Mouse (Mus musculus) forebrain, embryonic 11.5 days (tissue): ENCODE measurements around the gene Gm17545. TPM values are rescaled to one million over a fixed set of nuclear protein-coding genes. Genes with fewer than 3 reads are reported as not detected.

Source experiments
- ATAC-seq: fragments of 200-750 bp; cut with Nextera tagmentation; replicated peaks from 2 replicates; pipeline ENCODE4 v1.8.0; 2017; ENCODE audit warnings: moderate TSS enrichment; ENCODE audit not compliant: low FRiP score
- DNase-seq: peaks from one replicate; pipeline ENCODE4 v3.0.0-alpha.2; 2017; ENCODE audit warnings: low spot score
- H3K27ac ChIP-seq: fragments of 300-500 bp; sonication (generic); 2 replicates; pipeline ENCODE4 v1.5.1; 2014; ENCODE audit warnings: low read depth, low read length
- H3K27me3 ChIP-seq: fragments of 300-500 bp; sonication (generic); 2 replicates; pipeline ENCODE4 v1.6.1; 2014; ENCODE audit warnings: mild to moderate bottlenecking, low read length, mixed read lengths; ENCODE audit not compliant: control insufficient read depth, insufficient read depth
- H3K36me3 ChIP-seq: fragments of 300-500 bp; sonication (generic); 2 replicates; pipeline ENCODE4 v1.6.1; 2014; ENCODE audit warnings: mild to moderate bottlenecking, low read length, moderate library complexity, mixed read lengths; ENCODE audit not compliant: control insufficient read depth, insufficient read depth
- H3K4me1 ChIP-seq: fragments of 300-500 bp; sonication (generic); replicated peaks from 2 replicates; pipeline ENCODE4 v1.6.1; 2014; ENCODE audit warnings: low read length, mixed read lengths; ENCODE audit not compliant: control insufficient read depth, insufficient read depth
- H3K4me2 ChIP-seq: fragments of 300-500 bp; sonication (generic); 2 replicates; pipeline ENCODE4 v1.6.1; 2014; ENCODE audit warnings: low read depth, mild to moderate bottlenecking, low read length, moderate library complexity, mixed read lengths; ENCODE audit not compliant: severe bottlenecking
- H3K4me3 ChIP-seq: fragments of 300-500 bp; sonication (generic); 2 replicates; pipeline ENCODE4 v1.5.1; 2014; ENCODE audit warnings: low read depth, low read length
- H3K9ac ChIP-seq: fragments of 300-500 bp; sonication (generic); 2 replicates; pipeline ENCODE4 v1.6.1; 2014; ENCODE audit warnings: low read length
- H3K9me3 ChIP-seq: fragments of 300-500 bp; sonication (generic); 2 replicates; pipeline ENCODE4 v1.6.1; 2016; ENCODE audit warnings: low read length, mixed read lengths; ENCODE audit not compliant: control insufficient read depth
- WGBS: fragments of 180-500 bp; shearing (Covaris S2); extraction: QIAGEN DNeasy Blood & Tissue Kit; methylation state at CpG from one replicate; pipeline ENCODE4 v1.1.7; 2014; 5-methylcytosine and 5-hydroxymethylcytosine counted together
- polyA plus RNA-seq: library from polyadenylated mRNA; unstranded; fragments of >200 nt; fragmentation: Nextera tagmentation; extraction: Ambion mirVana; gene quantifications from 2 replicates; pipeline ENCODE4 v1.2.1, GENCODE M21; 2014

Gm17545 gene
- polyA plus RNA-seq, 1 experiment from 2014 or later: not detected

DNA sequence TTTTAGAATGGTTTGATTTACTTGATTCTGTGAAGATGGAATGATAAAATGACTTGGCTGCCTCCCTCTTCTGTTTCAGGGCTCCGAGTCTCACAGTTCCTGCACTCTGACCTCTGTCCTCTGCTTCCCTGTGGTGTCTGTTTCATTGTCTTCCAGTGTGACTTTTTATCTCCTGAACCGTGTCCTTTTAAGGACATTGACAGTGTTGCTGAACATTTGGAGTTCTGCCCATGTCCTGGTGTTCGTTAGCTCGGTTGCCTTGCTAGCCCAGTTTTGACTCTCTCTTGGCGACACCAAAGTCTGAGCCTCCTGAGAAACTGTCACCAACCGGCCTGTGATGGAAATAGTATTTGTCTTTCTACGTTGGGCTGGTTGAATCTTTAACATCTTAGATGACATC, 33.6 kb upstream of the Gm17545 start:
- Histone ChIP-seq H3K27ac (no peak overlapping the region), H3K4me1 (no peaks in the 10 kb centered on the region), H3K9me3 (no peaks in the 10 kb centered on the region), H3K27me3 (no peaks in the 10 kb centered on the region), H3K4me2 (no peak overlapping the region), H3K9ac (no peak overlapping the region), H3K36me3 (no peaks in the 10 kb centered on the region), H3K4me3 (no peak overlapping the region)
- DNase-seq (no peak), ATAC-seq (no peak)
- 38% methylated on average over 7 of the region's 7 CpGs for WGBS

DNA sequence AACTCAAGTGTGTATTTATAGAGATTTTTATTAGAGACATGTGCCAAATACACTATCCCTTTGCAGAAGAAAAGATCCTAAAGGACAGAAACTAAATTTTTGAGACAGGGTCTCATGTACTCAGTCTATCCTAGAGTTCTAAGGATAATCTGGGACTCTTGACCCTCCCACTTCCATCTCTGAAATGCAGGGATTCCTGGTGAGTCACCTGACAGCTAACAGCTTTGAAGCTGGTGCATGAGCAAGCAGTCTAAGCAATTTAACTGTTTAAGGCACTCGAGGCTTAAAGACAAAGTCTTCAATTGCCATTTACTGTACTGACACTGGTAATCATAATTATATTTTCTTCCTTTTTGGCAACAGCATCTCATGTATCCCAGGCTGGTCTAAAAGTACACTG, 31.5 kb upstream of the Gm17545 start:
- no peak for ATAC-seq
- no peak for DNase-seq
- H3K27ac ChIP-seq: no peak overlapping the region
- H3K4me3 ChIP-seq: no peak overlapping the region
- no peaks in the 10 kb centered on the region for H3K36me3 ChIP-seq
- no peaks in the 10 kb centered on the region for H3K27me3 ChIP-seq
- no peak overlapping the region for H3K9ac ChIP-seq
- no peaks in the 10 kb centered on the region for H3K4me1 ChIP-seq
- 72% methylated on average over 1 of the region's 1 CpGs for WGBS
- H3K4me2 ChIP-seq: no peak overlapping the region
- no peaks in the 10 kb centered on the region for H3K9me3 ChIP-seq

DNA sequence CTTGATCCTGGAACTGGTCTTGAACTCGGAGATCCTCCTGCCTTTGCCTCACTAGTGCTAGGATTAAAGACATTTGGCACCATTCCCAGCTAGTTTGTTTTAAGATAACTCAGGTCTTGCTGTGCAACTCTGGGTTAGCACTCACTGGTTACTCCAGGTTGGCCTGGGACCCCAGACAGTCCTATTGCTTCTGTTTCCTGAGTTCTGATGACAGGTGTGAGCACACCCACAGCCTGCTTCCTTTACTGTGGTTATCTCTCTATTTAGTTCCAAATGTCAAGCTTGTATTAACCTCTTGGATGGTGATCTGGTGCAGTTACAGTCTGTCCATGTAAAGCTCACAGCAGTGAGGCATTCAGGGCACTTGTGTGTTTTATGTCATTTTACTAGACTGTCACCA, 30.6 kb upstream of the Gm17545 start:
- no peak overlapping the region for H3K27ac ChIP-seq
- H3K36me3 ChIP-seq: no peaks in the 10 kb centered on the region

DNA sequence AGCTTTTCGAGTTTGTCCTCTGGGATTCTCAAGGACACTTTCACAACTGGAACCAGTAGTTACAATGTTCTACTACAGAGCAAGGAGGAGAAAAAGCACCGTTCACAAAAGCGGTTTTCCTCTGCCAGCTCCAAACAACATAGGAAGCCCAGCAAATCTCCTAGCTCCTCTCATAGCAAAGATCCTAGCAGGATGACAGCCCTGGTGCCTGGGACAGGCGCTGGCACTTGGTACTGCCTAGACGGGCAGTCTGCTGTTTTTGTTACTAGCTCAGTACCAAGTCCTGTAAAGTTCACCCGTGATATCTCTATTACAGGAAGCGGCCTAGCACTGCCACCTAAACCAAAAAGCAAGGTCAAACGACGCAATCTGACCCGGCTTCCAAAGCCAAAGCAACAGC, 29.9 kb upstream of the Gm17545 start:
- no peak for ATAC-seq
- Histone ChIP-seq H3K36me3 (no peaks in the 10 kb centered on the region), H3K9ac (no peak overlapping the region), H3K4me2 (no peak overlapping the region), H3K27ac (no peak overlapping the region), H3K4me1 (no peaks in the 10 kb centered on the region), H3K27me3 (no peaks in the 10 kb centered on the region), H3K9me3 (no peaks in the 10 kb centered on the region), H3K4me3 (no peak overlapping the region)
- DNase-seq: no peak
- WGBS: 88% methylated on average over 10 of the region's 10 CpGs

More for the DNA sequence above, 30.6 kb upstream of the Gm17545 start:
- H3K9me3 ChIP-seq: no peaks in the 10 kb centered on the region
- H3K4me1 ChIP-seq: no peaks in the 10 kb centered on the region
- H3K4me3 ChIP-seq: no peak overlapping the region
- DNase-seq (no peak), ATAC-seq (no peak)
- no peak overlapping the region for H3K9ac ChIP-seq
- H3K4me2 ChIP-seq: no peak overlapping the region
- no peaks in the 10 kb centered on the region for H3K27me3 ChIP-seq
- WGBS: 82% methylated on average over 1 of the region's 1 CpGs

DNA sequence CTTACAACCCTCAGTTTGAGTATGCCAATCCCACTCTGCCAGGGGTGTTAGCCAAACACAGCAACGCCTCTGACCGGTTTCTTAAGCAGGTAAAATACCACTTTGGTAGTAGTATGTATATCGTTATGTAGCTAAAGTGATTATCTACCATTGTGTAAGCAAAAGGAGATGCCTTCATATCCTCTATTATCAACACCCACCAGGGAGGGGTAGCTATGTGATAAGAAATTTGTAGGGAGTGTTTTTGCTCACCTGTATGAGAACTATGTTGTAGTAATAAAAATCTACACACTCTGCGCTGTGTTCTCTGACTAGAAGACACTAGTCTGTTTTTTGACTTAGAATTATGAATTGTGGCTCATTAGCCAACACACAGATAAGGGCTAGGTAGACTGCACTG, 29.4 kb upstream of the Gm17545 start:
- H3K27me3 ChIP-seq: no peaks in the 10 kb centered on the region
- WGBS: 92% methylated on average over 4 of the region's 4 CpGs

DNA sequence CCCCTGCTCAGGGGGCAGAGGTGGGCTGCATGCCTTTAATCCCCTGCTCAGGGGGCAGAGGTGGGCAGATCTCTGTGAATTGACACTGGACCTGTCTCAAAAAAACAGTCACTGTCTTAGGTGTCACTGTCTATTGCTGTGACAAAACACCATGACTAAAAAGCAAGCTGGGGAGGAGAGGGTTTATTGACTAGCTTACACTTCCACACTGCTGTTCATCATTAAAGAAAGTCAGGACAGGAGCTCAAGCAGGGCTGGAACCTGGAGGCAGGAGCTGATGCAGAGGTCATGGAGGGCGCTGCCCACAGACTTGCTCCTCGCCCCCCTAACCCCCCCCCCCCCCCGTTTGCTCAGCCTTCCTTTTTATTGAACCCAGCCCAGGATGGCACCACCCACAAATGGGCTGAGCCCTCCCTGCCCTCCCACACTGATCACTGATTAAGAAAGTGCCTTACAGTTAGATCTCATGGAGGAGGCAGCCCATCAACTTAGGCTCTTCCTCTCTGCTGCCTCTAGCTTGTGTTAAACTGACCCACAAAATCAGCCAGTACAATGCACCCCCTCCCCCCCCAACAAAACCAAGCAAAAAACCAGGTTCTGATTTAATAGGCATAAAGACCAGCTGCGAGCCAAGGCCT, 25.9 kb upstream of the Gm17545 start:
- Histone ChIP-seq H3K27ac (no peak overlapping the region), H3K27me3 (no peaks in the 10 kb centered on the region), H3K36me3 (no peaks in the 10 kb centered on the region), H3K4me2 (no peak overlapping the region), H3K9ac (no peak overlapping the region), H3K9me3 (no peaks in the 10 kb centered on the region), H3K4me3 (no peak overlapping the region), H3K4me1 (peaks cover 4% of the 10 kb centered on the region; the same call in 1 of the 2 replicates)
- ATAC-seq: no peak
- 60% methylated on average over 2 of the region's 4 CpGs for WGBS
- no peak for DNase-seq

More for the DNA sequence above, 29.4 kb upstream of the Gm17545 start:
- DNase-seq: no peak
- H3K27ac ChIP-seq: no peak overlapping the region
- H3K4me2 ChIP-seq: no peak overlapping the region
- no peak overlapping the region for H3K4me3 ChIP-seq
- no peak overlapping the region for H3K9ac ChIP-seq
- H3K9me3 ChIP-seq: no peaks in the 10 kb centered on the region
- H3K4me1 ChIP-seq: peaks cover under 1% of the 10 kb centered on the region; the same call in 1 of the 2 replicates
- no peak for ATAC-seq
- no peaks in the 10 kb centered on the region for H3K36me3 ChIP-seq

DNA sequence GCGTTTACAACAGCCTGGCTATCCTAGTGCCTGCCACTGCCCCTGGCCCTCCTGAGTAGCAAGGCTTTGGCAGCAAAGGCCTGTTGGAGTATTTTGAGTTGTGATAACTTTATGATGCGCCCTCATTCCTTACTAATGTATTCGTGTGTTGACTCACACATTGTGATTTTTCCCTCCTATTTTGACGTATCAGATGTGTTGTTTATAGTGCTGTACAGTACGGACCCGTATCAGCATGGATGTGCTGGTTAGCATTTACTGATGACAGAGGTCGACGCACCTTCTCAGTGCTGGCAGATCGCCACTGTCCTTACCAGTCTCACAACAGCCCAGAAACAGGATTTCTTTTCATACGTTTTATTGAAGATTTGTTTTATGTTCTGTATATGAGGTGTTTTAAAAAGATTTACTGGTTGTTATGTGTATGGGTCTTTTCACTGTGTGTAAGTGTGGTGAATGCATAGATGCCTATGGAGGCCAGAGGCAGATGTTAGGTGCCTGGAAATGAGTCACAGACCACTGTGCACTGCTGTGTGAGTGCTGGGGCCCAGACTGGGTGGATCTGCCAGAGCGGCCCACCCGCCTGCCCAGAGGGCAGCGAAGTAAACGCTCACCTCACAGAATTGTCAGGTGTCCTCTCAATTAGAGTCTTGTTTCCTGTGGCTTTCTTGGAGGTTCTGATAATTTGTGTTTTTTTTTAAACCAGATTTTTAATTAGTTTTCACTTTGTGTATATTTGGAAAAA, 25.3 kb upstream of the Gm17545 start:
- H3K27ac ChIP-seq: no peak overlapping the region
- H3K9me3 ChIP-seq: no peaks in the 10 kb centered on the region
- DNase-seq (no peak), ATAC-seq (no peak)
- peaks cover 4% of the 10 kb centered on the region; the same call in 1 of the 2 replicates for H3K4me1 ChIP-seq
- no peak overlapping the region for H3K4me2 ChIP-seq
- H3K27me3 ChIP-seq: no peaks in the 10 kb centered on the region
- 86% methylated on average over 14 of the region's 14 CpGs for WGBS
- H3K9ac ChIP-seq: no peak overlapping the region
- H3K36me3 ChIP-seq: no peaks in the 10 kb centered on the region
- H3K4me3 ChIP-seq: no peak overlapping the region

DNA sequence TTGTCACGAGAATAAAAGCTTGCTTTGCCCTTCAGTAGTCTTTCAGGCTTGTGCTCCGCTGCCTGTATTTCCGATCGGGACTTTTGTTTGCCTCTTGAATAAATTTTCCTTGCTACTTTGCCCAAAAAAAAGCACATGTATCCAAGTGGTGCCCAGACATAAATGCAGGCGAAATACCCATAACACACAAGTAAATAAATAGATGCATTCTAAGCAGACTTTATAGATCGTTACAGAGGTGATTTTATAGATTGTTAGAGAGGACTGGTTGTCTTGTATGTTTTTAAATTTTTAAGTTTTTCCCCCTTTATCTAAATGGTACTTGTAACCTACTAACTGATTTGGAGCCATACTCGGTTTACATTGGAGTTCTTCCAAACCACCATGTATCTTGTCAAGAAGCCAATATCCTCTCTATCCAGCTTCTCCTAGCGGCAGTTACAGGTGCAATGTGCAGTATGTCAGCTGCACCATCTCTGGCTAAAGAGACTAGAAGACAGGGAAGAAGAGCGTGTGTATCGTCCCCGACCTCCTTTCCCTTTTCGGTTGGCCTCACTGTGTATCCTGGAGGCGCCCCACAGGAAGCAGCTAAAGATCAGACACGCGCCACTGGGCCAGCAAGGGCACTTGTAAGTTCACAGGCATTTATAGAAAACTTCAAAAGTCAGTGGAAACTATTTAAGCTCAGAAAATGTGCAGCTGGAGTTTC, 24.4 kb upstream of the Gm17545 start:
- DNase-seq: no peak
- H3K27ac ChIP-seq: no peak overlapping the region
- no peak for ATAC-seq
- H3K4me1 ChIP-seq: peaks cover 4% of the 10 kb centered on the region; the same call in 1 of the 2 replicates
- no peak overlapping the region for H3K4me3 ChIP-seq
- WGBS: 54% methylated on average over 15 of the region's 15 CpGs
- no peaks in the 10 kb centered on the region for H3K9me3 ChIP-seq
- H3K9ac ChIP-seq: no peak overlapping the region
- no peak overlapping the region for H3K4me2 ChIP-seq
- no peaks in the 10 kb centered on the region for H3K36me3 ChIP-seq
- no peaks in the 10 kb centered on the region for H3K27me3 ChIP-seq
